Mouse (Mus musculus): ENCODE measurements around the gene Ppp4r2. TPM values are rescaled to one million over a fixed set of nuclear protein-coding genes. Genes with fewer than 3 reads are reported as not detected.

Gene Ppp4r2
- 41.1 and 41.7 TPM in 2 replicates for polyA plus RNA-seq (2012; rRNA removed)

DNA sequence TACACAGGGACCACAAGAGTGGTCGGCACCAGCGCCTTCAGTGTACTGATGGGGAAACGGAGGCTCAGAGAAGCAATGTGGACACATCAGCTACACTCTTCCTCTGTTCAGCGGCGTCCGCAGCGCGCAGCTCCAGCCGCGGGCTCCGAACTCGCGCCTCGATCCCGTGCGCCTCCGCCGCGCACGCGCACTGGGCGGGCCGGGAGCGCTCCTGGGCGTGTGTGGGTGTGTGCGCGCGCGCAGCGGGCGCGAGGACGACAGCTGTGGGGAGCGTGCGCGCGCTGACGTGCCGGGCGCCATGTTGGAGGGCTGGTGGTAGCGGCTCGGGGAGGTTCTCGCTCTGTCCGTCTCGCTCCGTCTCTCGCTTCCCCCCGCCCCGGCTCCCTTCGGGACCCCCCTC, at the start of gene Ppp4r2:
Gene Ppp4r2 (plus strand): TSS at position 268 of the 400 bp plus-strand sequence.

Other genes with a start within 250 kb of the Ppp4r2 start
- gene Shq1, start 162.5 kb upstream of the Ppp4r2 start, polyA plus RNA-seq (2012; rRNA removed): 6.6 and 7.0 TPM in 2 replicates
- 1.1 and 2.1 TPM in 2 replicates for gene Gxylt2, start 128.9 kb upstream of the Ppp4r2 start, polyA plus RNA-seq (2012; rRNA removed)